Mouse (Mus musculus) small intestine, adult 2 months (tissue): ENCODE results near the gene Slc16a6.

Experiments used
- CTCF ChIP-seq: fragments of 200-500 bp; IDR thresholded peaks from 2 replicates; pipeline ENCODE4 v1.5.1; 2012; ENCODE audit warnings: low read depth, mild to moderate bottlenecking, control low read depth, inconsistent platforms, low read length, moderate library complexity, mixed read lengths; ENCODE audit not compliant: insufficient replicate concordance, insufficient read length; ENCODE audit errors: extremely low read depth
- POLR2A ChIP-seq: fragments of 200-500 bp; IDR thresholded peaks from 2 replicates; pipeline ENCODE4 v1.6.1; 2012; ENCODE audit warnings: low read depth, mild to moderate bottlenecking, control low read depth, inconsistent platforms, low read length, moderate library complexity

DNA sequence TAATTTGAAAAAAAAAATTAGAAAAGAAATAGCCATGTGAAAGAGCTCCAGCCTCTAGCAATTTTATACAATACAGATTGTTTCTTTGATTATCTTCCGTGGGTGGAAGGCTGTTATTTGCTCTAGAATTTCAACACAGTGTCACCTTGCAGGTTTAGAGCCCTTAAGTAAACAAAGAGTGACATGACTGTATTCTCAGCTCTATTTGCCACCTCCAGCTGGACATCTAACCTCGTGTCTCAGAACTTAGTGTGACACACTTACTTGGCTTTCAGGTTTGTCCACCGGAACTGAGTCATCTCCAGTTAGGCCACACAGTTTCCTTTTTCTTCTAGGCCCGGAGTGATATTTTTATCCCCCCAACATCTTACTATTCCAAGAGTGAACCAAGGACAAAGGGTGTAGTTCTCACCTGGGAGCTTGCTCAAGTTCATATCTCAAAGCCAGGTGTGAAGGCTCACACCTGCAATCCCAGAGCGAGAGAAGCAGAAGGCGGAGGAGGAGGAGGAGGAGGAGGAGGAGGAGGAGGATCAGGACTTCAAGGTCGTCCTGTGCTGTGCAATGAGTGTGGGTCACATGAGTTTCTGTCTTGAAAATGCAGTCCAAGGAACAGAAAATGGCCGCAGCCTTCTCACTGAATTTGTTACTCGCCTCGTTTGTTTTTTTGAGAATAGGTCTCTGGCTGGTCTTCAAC, 14.7 kb upstream of the Slc16a6 start:
- no peak for TF ChIP-seq CTCF
- TF ChIP-seq POLR2A = no peak
